Mouse (Mus musculus) liver, adult (tissue): ENCODE results near the gene Atg4a-ps.

Experiments used
- GATA4 ChIP-seq: IDR thresholded peaks from 2 replicates; pipeline ENCODE4 v1.6.1; 2014; ENCODE audit warnings: mild to moderate bottlenecking, low read length; ENCODE audit not compliant: insufficient replicate concordance

The Atg4a-ps gene

DNA sequence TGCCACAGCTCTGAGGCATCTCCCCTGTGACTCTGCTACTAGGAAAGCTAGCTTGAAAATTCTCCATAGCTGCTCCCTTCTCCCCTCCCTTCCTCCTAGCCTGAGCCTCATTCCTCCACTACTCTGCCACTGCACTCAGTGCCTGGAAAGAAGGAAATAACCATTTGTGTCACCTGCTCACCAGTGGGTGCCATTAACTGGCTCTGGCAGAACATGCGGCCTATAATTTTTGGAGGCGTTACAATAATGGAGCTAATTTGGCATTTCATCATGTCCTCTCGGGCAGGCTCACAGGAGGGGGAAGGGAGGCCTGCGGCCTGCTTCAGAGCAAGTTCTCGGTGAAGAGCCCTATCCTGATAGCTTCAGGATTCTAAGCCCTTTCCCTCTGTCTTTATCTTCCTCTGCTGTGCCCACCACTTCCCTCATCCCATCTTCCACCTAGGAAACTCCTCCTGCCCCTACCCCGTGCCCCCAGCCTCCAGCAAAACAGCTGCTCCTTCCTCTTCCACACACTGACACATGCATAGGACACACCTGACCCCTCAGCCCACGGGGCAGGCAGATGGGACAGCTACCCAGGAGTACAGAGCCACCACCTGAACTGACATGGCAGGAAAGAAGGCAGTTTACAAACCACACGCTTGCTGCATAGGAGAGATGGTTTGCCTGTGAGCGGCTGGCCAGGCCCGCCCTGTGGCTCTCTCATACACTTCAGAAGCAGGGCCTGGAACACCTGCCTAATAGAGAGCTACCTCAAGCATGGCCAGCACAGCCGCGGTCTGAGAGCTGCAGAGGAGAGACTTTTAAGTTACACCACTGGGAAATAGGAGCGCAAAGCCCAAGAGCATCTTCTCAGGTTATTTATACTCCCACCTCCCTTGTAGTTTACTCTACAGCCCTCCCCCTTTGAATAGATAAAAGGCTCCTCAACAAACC lies 38.9 kb downstream of the Atg4a-ps start:
- no peak for TF ChIP-seq GATA4

DNA sequence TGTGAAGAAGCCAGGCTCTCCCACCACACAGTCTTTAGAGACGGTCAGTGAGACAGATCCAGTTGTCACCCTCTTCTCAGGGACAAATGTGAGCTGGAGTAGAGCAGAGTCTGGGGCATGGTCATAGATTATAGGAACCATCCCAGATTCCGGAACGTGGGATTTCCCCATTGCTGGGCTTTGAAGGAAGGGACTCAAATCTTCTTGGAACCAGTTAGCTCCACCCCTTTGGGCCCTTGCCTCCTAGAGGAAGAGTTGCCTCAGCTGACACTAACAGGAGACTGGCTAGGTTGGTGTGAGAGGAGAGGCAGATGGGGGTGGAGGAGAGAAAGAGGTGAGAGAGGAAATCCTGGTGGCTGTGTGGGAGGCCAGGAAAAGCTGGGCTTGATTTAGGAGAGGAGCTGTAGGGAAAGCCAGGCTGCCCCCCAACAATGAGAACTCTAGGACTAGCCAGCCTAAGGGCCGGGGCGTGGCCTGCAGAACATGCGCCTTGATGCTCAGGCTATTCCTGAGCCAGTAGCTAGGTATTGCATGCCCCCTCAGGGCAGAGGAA lies 39.7 kb downstream of the Atg4a-ps start:
- no peak for TF ChIP-seq GATA4

DNA sequence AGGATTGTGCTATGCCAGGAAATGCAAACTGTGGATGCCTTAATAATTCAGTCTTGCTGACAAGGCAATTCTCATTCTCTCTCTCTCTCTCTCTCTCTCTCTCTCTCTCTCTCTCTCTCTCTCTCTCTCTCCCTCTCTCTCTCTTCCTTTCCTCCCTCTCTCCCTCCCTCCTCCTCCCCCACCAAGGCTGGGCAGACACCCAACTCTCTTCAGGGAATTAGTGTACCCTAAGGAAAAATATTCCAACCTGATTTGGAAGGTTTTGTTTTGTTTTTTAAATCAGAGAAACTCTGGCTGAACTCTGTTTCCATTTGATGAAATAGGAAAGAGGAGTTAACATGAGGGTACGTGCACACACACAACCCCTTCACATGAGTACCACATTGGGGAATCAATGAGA lies 44.3 kb downstream of the Atg4a-ps start:
- no peak for TF ChIP-seq GATA4

DNA sequence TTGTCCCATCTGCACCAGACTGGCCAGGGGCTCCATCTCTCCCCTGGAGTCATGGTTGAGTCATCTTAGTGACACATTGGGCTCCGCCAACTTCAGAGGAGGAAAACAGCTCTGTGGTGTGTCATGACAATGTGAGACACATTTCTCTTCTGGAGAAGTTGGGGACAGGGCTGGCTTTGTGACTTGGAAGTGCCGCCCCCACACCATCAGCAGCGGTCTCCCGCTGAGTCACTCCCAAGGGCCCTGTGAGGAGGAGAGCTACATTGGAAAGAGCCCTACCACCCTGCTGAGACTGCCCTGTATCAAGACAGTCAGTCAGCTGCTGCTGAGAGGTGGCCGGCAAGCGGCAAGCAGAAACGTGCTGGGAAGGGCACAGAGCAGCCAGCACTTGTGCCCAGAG lies 44.9 kb downstream of the Atg4a-ps start:
- no peak for TF ChIP-seq GATA4

DNA sequence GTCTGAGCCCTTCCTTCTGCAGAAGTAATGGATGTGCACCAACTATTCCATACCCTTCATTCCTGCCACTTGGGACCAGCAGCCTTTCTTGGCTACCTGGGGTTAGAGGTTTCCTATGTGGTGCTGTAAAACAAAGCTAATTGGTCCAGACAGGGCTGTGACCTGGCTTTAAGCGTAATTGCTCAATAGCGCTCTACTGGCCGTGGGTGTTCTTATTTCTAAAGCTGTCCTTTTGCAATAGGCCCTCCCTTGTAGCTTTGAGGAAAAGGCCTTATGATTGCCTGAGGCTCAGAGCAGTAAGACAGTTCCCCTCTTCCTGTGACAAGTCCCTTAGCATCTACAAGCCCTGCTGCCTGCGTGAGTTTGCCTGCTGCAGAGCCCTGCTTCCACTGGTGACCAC lies 48.3 kb downstream of the Atg4a-ps start:
- TF ChIP-seq GATA4: no peak

DNA sequence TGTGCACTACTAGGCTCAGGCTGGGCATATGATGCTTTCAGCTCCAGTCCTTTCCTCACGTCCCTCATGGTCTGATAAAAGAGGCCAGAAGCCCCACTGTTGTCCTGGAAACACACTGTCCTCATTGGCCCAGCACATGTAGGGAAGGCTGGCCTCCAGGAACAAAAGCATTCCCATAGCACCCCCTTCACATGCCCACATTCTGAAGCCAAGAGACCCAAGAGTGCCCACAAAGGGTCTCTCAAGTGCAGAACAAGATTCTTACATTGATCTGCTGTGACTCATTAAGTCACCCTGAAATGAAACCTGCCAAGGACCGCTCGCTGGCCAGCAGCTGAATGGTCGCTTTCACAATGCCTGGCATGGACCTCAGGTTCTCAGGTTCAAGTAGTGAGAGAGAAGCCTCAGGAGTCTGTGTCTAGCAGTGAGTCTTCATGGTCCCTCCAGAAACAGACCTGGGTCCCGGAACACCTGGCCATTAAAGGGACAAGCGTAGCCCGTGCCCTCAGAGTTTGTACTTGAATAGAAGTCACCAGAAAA lies 50.5 kb downstream of the Atg4a-ps start:
- no peak for TF ChIP-seq GATA4
